Mouse (Mus musculus) WW6 (cell line): ENCODE measurements around the gene Fam189a1.

ENCODE experiments used
- DNase-seq: peaks from one replicate; pipeline ENCODE4 v3.0.0-alpha.2; 2013; ENCODE audit warnings: low read depth, low spot score

Fam189a1 gene

GRCm38 (mm10) chr7:64741333-64742307, 414.8 kb downstream of the Fam189a1 start:
- peak; percentile 43 for DNase-seq

GRCm38 (mm10) chr7:64739131-64739530, 417.2 kb downstream of the Fam189a1 start:
- DNase-seq = no peak

GRCm38 (mm10) chr7:64729785-64730184, 426.6 kb downstream of the Fam189a1 start:
- DNase-seq = peak; percentile 39

DNA sequence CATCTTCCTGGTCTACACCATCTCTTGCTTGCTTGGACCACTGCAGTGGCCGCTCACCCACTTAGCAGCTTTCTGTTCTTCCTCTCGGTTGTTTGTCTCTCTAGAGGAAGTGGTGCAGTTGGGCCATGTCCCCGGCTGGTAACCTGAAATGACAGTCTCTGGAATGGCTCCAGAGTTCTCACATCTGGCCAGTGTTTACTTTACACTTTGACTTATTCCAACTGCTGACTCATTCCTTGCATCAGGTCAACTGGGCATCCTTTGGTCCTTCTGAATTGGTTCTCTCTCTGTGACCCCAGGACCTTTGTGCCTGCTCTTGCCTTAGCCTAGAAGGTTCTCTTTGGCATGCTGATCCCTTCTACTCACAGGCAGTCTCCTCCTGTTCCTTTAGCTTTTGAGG, 427.6 kb downstream of the Fam189a1 start:
- DNase-seq = no peak

- DNase-seq = no peak
Measured at GRCm38 (mm10) chr7:64728181-64728591, 428.2 kb downstream of the Fam189a1 start.

DNA sequence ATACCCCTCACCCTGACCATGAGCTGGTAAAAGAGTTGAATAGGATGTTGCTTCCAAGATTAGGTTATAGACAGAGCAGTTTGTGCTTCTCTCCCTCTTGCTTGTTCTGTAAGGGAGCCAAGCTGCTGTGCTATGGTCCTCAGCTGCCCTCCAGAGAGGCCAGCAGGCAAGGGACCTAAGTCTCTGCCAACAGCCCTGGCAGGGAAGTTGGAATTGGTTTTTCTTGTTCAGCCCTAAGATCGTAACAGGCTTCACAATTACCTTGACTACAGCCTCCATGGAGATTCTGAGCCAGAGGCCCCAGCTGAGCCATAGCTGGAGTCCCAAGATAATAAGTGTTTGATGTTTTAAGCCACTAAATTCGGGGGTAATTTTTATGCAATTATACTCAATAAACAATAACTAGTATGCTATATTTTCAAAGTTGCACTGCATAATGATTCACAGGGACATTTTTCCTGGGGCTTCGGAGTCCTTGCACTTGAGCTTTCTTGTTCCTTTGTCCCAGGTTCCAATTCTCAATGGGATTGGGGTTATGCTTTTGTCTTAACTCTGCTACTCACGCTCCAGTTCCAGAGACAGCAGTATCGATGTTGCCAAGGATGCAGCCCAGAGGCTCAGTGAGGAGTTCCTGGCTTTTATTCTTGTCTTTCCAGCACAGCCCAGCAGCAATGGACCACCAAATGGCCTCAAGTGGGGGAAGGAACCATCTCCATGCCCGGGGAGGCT, 430.2 kb downstream of the Fam189a1 start:
- no peak for DNase-seq

DNA sequence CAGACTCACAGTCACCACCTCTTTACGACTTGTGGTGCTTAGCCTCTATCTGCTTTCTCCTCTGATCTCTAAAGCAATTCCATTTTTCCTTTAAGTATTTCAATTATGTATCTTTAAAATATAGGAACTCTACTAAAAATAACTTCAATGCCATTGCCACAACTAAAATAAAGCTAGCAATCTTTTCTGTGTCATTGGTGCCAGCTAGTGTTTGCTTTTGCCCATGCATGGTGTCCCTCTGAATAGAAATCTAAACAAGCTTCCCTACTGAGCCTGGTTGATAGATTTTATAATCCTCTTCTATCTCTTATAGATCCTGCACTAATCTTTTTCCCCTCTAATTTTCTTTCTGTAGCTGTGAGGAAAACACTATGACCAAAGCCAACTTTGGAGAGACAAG, 432.0 kb downstream of the Fam189a1 start:
- DNase-seq = no peak

- DNase-seq = no peak
Measured at GRCm38 (mm10) chr7:64723313-64723712, 433.1 kb downstream of the Fam189a1 start.

- no peak for DNase-seq
Measured at GRCm38 (mm10) chr7:64716286-64716685, 440.1 kb downstream of the Fam189a1 start.

- DNase-seq = no peak
Measured at GRCm38 (mm10) chr7:64709520-64710262, 446.7 kb downstream of the Fam189a1 start.

- no peak for DNase-seq
Measured at GRCm38 (mm10) chr7:64708176-64708575, 448.2 kb downstream of the Fam189a1 start.
